In the genomic region with DNA sequence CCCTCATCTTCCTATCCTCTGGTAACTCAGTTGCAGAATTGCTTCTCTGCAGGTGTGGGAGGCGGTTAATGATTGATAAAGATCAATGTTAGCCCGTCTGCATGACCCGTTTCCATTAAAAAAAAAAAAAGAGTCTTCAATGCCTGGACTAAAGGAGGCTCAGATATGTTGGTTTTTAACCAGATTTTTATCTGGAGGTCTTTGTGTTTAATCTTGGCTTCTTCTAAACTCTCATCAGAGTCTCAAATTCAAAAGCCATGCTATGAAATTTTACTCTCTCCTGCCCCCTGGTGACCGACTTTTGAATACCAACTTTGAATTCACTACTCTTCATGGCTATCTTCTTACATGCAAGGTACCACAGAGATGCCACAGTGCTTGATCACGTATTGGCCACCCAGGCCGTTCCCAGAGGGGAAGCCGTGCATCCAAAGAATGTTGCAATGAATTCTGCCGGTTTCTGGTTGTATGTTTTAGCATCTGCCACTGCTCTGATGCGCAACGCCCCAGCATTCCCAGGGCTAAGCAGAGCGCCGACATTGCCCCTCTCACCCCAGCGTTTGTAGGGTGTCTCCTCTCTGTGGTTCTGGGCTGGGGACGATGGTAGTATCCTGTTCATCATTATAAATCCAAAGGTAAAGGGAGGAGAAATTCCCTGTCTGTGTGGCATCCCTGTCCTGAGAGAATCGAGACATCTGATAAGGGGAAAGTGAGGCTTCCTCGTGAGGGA, we compare ENCODE assay signal across 8 mouse cellular contexts.
DNase-seq lines count a peak whose midpoint lies in the region; ATAC-seq and TF ChIP-seq lines count a peak whose summit lies in the region.
"Had no signal": no experiment of that assay in that cellular context is flagged by ENCODE, and none has a peak within 500 bp of the region (broad histone marks: within the 10 kb centered on the region; RNA-seq: fewer than 3 reads in every experiment).

No protein-coding gene starts in this region.

- peak; percentile 77 for DNase-seq in urinary bladder, postnatal 25 days (ENCODE audit: low spot score)
- no peak for DNase-seq in urinary bladder, adult 2 months (ENCODE audit: low spot score)
- peak; percentile 79 for DNase-seq in adrenal gland, postnatal 14 days
- peak; percentile 70 for DNase-seq in embryonic facial prominence, embryonic 10.5 days (ENCODE audit: low spot score)
- DNase-seq in kidney, postnatal 14 days: peak; percentile 81
- DNase-seq in liver, embryonic 14.5 days (ENCODE audit: low read depth in 3 of 3, low spot score in 3 of 3): peak in 2 of 3 experiments; percentile 10 to 17

- no peak overlapping the region for H3K9ac ChIP-seq in liver, embryonic 14.5 days (replicated peaks)
- H3K9ac ChIP-seq: heart, embryonic 15.5 days had no signal

- H3K9me3 ChIP-seq in embryonic facial prominence, embryonic 10.5 days: no peaks in the 10 kb centered on the region
- H3K9me3 ChIP-seq in liver, embryonic 14.5 days (ENCODE audit: control insufficient read depth, low read length): no peaks in the 10 kb centered on the region
- H3K9me3 ChIP-seq: heart, embryonic 15.5 days had no signal

- no peak for TF ChIP-seq EP300 in liver, embryonic 14.5 days (IDR thresholded peaks at IDR 0.05; ENCODE audit: low read depth)

- WGBS in embryonic facial prominence, embryonic 10.5 days: 68% methylated on average over 16 of the region's 16 CpGs
- WGBS in liver, embryonic 14.5 days (ENCODE audit: insufficient replicate concordance): 51% methylated on average over 16 of the region's 16 CpGs
- WGBS in small intestine, adult 2 months: 43% methylated on average over 16 of the region's 16 CpGs

- H3K27me3 ChIP-seq in embryonic facial prominence, embryonic 10.5 days (replicated peaks; ENCODE audit: low read depth, poor library complexity, severe bottlenecking): no peaks in the 10 kb centered on the region
- H3K27me3 ChIP-seq in liver, embryonic 14.5 days (ENCODE audit: control insufficient read depth, insufficient read depth, low read length): no peaks in the 10 kb centered on the region
- no peaks in the 10 kb centered on the region for H3K27me3 ChIP-seq in small intestine, adult 2 months (ENCODE audit: control insufficient read depth, insufficient read depth, low read length)
- H3K27me3 ChIP-seq: heart, embryonic 15.5 days had no signal

- H3K4me2 ChIP-seq in liver, embryonic 14.5 days (ENCODE audit: low read depth): no peak overlapping the region
- H3K4me2 ChIP-seq: heart, embryonic 15.5 days had no signal

- TF ChIP-seq POLR2A in small intestine, adult 2 months (IDR thresholded peaks at IDR 0.05; ENCODE audit: low read depth, low read length): no peak

- peak; percentile 43 for TF ChIP-seq CTCF in liver, embryonic 14.5 days (IDR thresholded peaks at IDR 0.05; ENCODE audit: low read depth)
- peak; percentile 19; the same call in 1 of the 2 replicates for TF ChIP-seq CTCF in small intestine, adult 2 months (IDR thresholded peaks at IDR 0.05; ENCODE audit: extremely low read depth, insufficient read length, insufficient replicate concordance, low read depth, low read length)

- peaks cover 18% of the 10 kb centered on the region for H3K4me1 ChIP-seq in embryonic facial prominence, embryonic 10.5 days
- H3K4me1 ChIP-seq in liver, embryonic 14.5 days (replicated peaks; ENCODE audit: control insufficient read depth in 2 of 2, insufficient read depth in 2 of 2, low read length in 1 of 2): peaks cover 0 to 2% of the 10 kb centered on the region in 2 experiments; a peak in 1 of 4 replicates
- peaks cover 12% of the 10 kb centered on the region; the same call in 1 of the 2 replicates for H3K4me1 ChIP-seq in small intestine, adult 2 months (ENCODE audit: control insufficient read depth, insufficient read depth, insufficient read length, low read length)

- no peak overlapping the region for H3K4me3 ChIP-seq in embryonic facial prominence, embryonic 10.5 days
- no peak overlapping the region for H3K4me3 ChIP-seq in liver, embryonic 14.5 days (ENCODE audit: insufficient read depth in 1 of 2, low read depth in 2 of 2, low read length in 2 of 2)
- no peak overlapping the region for H3K4me3 ChIP-seq in small intestine, adult 2 months (ENCODE audit: low read depth, low read length)
- H3K4me3 ChIP-seq: heart, embryonic 15.5 days had no signal

- ATAC-seq in liver, embryonic 14.5 days (ENCODE audit: insufficient read depth): no peak

- H3K27ac ChIP-seq in embryonic facial prominence, embryonic 10.5 days (replicated peaks): peak overlapping the region; percentile 65; the same call in 1 of the 2 replicates
- H3K27ac ChIP-seq in liver, embryonic 14.5 days: no peak overlapping the region
- H3K27ac ChIP-seq in small intestine, adult 2 months (ENCODE audit: insufficient read depth, low read depth, low read length): no peak overlapping the region
- H3K27ac ChIP-seq: heart, embryonic 15.5 days had no signal

- H3K36me3 ChIP-seq in embryonic facial prominence, embryonic 10.5 days (replicated peaks): no peaks in the 10 kb centered on the region
- no peaks in the 10 kb centered on the region for H3K36me3 ChIP-seq in liver, embryonic 14.5 days (replicated peaks; ENCODE audit: control insufficient read depth, insufficient read depth, low read depth)
- H3K36me3 ChIP-seq in small intestine, adult 2 months (ENCODE audit: control insufficient read depth, insufficient read depth, low read length): no peaks in the 10 kb centered on the region
- H3K36me3 ChIP-seq: heart, embryonic 15.5 days had no signal
